Mouse (Mus musculus) thymus, postnatal 4 days (tissue): Measurements from ENCODE around the gene Akap10.
"Not testable (repeated sequence)": the region's sequence is repeated elsewhere in the genome, so short reads cannot be mapped to it uniquely, and the experiment has no call there.

Experiments used
- DNase-seq: peaks from one replicate; pipeline ENCODE4 v3.0.0; 2021

The Akap10 gene

DNA sequence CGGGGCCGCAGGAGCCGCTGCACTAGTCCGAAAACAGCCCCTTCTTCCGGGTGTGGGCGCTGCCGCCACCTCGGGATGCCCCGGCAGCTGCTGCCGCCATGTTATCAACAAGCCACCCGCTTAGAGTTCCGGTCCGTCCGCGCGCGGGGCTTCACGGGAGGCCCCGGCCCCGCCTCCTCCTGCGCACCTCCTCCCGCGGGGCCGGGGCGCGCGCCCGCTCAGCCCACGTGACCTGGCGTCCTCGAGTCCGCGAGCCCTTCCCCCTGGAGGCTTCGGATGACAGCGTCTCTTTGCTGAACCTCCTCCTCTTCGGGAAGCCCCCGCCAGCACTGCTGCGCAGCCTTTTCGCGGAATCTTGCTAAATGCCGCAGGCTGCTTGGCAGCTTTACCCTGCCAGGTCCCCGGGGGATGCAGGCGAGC, at the start of gene Akap10:
Gene Akap10, minus strand, starts transcription at position 155 of the 420 bp plus-strand sequence.
- DNase-seq = peak; percentile 96

- no peak for DNase-seq
Measured at GRCm38 (mm10) chr11:61975783-61976182, 45.7 kb upstream of the Akap10 start.

DNA sequence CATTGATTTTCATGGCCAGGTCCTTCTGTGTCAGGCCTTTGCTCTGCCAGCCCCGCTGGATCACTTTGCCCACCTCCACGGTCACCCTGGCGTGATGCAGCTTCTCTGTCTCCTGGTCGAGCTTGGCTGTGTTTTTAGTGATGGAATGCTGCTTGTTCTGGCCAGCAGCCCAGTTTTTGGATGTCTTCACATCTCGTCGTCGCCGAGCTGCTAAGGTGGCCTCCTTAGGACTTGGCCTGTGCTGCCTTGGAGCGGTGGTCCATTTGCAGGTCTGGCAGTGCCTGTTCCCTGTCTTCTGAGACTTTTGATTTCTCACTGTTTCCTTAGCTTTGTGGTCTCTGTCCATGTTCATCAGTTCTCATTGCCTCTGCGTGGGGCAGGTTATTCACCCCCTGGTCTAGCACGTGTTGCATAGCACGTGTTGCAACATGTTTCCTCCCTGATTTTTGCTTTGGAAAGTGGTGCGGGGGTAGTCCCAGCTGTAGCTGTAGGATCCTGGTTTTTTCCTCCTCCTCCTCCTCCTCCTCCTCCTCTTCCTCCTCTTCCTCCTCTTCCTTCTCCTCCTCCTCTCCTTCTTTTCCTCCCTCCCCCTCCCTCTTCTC, 44.2 kb upstream of the Akap10 start:
- no peak for DNase-seq

- DNase-seq = no peak
Measured at GRCm38 (mm10) chr11:61971441-61972221, 41.6 kb upstream of the Akap10 start.

- no peak for DNase-seq
Measured at GRCm38 (mm10) chr11:61970901-61971300, 40.8 kb upstream of the Akap10 start.

DNA sequence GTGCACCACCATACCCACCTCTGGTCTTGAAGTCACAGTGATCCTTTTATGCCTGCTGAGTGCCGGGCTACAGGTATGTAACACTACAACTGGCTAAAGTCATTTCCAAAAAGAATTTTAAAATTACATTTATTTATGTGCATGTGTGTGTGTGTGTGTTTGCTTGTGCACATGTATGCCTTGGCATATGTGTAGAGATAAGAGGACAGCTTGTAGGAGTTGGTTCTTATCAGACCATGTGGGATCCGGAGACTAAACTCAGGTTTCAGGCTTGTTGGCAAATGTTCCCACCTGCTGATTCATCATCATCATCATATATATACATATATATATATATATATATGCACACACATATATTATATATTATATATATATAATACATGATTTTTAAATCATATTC, 38.8 kb upstream of the Akap10 start:
- DNase-seq = no peak

GRCm38 (mm10) chr11:61967034-61967433, 37.0 kb upstream of the Akap10 start:
- no peak for DNase-seq

GRCm38 (mm10) chr11:61964611-61965010, 34.6 kb upstream of the Akap10 start:
- DNase-seq = no peak

GRCm38 (mm10) chr11:61963193-61963592, 33.1 kb upstream of the Akap10 start:
- DNase-seq = no peak

DNA sequence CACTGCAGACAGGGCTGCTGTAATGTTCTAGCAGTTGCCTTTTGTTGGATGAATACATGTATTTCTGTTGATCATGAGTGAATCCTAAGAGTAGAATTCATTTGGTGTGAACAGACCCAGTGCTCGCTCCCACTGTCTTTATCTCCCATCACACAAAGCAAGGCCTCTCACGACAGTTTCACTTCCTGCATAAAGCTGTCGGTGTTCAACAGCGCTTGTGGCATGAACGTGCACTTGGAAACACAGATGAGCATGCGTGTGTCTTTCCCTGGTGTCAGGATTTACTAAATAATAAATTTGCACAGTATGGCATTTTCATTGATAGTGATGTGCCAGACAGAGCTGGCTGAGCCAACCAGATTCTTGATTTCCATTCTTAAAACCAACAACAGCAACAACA, 32.6 kb upstream of the Akap10 start:
- DNase-seq = no peak

GRCm38 (mm10) chr11:61960096-61960495, 30.0 kb upstream of the Akap10 start:
- DNase-seq = no peak

GRCm38 (mm10) chr11:61958706-61959105, 28.7 kb upstream of the Akap10 start:
- DNase-seq = not testable (repeated sequence)

- DNase-seq = no peak
Measured at GRCm38 (mm10) chr11:61957296-61957813, 27.3 kb upstream of the Akap10 start.

- DNase-seq = peak; percentile 95
Measured at GRCm38 (mm10) chr11:61956572-61957295, 26.7 kb upstream of the Akap10 start, which contains the start of gene Specc1. Gene Specc1, plus strand, starts transcription at chr11:61956763.

- DNase-seq = no peak
Measured at GRCm38 (mm10) chr11:61955951-61956350, 25.9 kb upstream of the Akap10 start.

- DNase-seq = no peak
Measured at GRCm38 (mm10) chr11:61955136-61955535, 25.1 kb upstream of the Akap10 start.

GRCm38 (mm10) chr11:61950632-61951031, 20.6 kb upstream of the Akap10 start:
- peak; percentile 93 for DNase-seq

DNA sequence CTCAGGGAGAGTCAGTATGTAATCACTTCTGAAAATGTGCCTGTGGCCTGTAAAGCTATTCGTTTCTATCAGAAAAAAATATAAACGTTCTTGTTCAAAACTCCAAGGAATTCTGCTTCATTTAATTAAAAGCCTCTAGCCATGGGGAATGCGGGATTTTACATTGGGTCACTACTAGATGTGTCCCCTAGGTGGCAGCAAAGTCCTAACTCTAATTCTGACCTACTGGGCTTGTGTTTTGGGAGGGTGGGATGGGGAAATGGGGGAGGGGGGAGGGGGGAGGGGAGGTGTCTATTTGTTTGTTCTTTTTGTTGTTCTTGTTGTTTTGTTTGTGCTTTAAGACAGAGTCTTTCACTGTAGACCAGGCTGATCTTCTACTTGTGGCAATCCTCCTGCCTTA, 19.3 kb upstream of the Akap10 start:
- DNase-seq = peak; percentile 52

GRCm38 (mm10) chr11:61946608-61947007, 16.6 kb upstream of the Akap10 start:
- no peak for DNase-seq

DNA sequence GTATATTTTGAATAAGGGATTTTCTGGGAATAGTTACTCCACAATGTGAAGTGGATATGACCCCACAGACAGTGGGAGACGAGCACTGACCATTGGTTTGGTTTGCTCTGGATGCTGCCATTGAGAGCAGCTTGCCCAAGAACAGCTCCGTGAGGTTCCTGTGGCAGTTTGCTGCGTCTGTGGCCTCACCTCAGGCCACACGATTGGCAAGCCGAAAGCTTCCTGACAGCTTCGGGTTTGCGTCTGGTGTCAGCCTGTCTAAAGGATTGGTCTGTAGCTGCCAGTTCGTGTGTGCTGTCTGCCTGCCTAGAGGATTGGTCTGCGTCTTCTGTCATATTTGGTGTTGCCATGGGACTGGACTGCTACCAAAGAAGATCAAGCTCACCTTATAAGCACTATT, 14.4 kb upstream of the Akap10 start:
- DNase-seq = no peak

DNA sequence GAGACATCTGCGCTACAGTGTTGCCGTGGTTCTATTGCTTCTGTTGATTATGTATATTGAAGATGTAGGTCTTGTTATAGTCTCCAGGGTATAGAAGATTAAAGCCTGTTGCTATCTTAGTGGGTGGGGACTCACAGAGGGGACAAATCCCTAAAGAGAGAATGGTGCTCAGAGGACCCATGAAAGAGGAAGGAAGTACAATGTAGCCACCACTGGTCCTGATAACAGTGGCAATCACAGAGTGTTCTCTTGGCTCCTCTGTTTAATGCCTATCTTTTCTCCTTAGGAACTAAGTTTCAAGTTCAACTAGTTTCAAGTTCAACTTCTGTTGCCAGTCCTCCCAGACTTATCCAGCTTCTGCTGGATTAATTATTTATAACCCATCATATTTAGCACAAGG, 12.9 kb upstream of the Akap10 start:
- no peak for DNase-seq

DNA sequence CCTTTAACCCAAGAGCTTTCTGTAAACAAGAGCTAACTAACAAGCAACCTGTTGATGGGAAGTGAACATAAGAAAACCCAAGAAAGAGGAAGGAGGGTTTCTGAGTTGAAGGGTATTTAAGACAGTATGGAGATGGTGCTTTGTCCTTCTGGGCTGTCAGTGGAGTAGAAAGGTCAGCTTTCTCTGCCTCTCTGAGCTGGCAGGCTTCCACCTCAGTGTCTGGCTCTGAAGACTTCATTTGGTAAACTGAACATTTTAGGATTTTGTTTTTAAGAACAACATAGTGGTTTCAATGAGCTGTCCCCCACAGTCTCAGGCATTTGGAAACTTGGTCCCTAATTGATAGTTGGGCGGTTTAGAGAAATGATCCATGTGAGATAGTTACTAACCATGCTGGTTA, 7.7 kb upstream of the Akap10 start:
- DNase-seq = no peak
